Mouse (Mus musculus) forebrain, embryonic 11.5 days (tissue): ENCODE results near the gene Tm7sf2. TPM values are rescaled to one million over a fixed set of nuclear protein-coding genes. Genes with fewer than 3 reads are reported as not detected.

Source experiments
- ATAC-seq: fragments of 200-750 bp; cut with Nextera tagmentation; replicated peaks from 2 replicates; pipeline ENCODE4 v1.8.0; 2017; ENCODE audit warnings: moderate TSS enrichment; ENCODE audit not compliant: low FRiP score
- DNase-seq: peaks from one replicate; pipeline ENCODE4 v3.0.0-alpha.2; 2017; ENCODE audit warnings: low spot score
- H3K27ac ChIP-seq: fragments of 300-500 bp; sonication (generic); 2 replicates; pipeline ENCODE4 v1.5.1; 2014; ENCODE audit warnings: low read depth, low read length
- H3K27me3 ChIP-seq: fragments of 300-500 bp; sonication (generic); 2 replicates; pipeline ENCODE4 v1.6.1; 2014; ENCODE audit warnings: mild to moderate bottlenecking, low read length, mixed read lengths; ENCODE audit not compliant: control insufficient read depth, insufficient read depth
- H3K36me3 ChIP-seq: fragments of 300-500 bp; sonication (generic); 2 replicates; pipeline ENCODE4 v1.6.1; 2014; ENCODE audit warnings: mild to moderate bottlenecking, low read length, moderate library complexity, mixed read lengths; ENCODE audit not compliant: control insufficient read depth, insufficient read depth
- H3K4me1 ChIP-seq: fragments of 300-500 bp; sonication (generic); replicated peaks from 2 replicates; pipeline ENCODE4 v1.6.1; 2014; ENCODE audit warnings: low read length, mixed read lengths; ENCODE audit not compliant: control insufficient read depth, insufficient read depth
- H3K4me2 ChIP-seq: fragments of 300-500 bp; sonication (generic); 2 replicates; pipeline ENCODE4 v1.6.1; 2014; ENCODE audit warnings: low read depth, mild to moderate bottlenecking, low read length, moderate library complexity, mixed read lengths; ENCODE audit not compliant: severe bottlenecking
- H3K4me3 ChIP-seq: fragments of 300-500 bp; sonication (generic); 2 replicates; pipeline ENCODE4 v1.5.1; 2014; ENCODE audit warnings: low read depth, low read length
- H3K9ac ChIP-seq: fragments of 300-500 bp; sonication (generic); 2 replicates; pipeline ENCODE4 v1.6.1; 2014; ENCODE audit warnings: low read length
- H3K9me3 ChIP-seq: fragments of 300-500 bp; sonication (generic); 2 replicates; pipeline ENCODE4 v1.6.1; 2016; ENCODE audit warnings: low read length, mixed read lengths; ENCODE audit not compliant: control insufficient read depth
- WGBS: fragments of 180-500 bp; shearing (Covaris S2); extraction: QIAGEN DNeasy Blood & Tissue Kit; methylation state at CpG from one replicate; pipeline ENCODE4 v1.1.7; 2014; 5-methylcytosine and 5-hydroxymethylcytosine counted together
- polyA plus RNA-seq: library from polyadenylated mRNA; unstranded; fragments of >200 nt; fragmentation: Nextera tagmentation; extraction: Ambion mirVana; gene quantifications from 2 replicates; pipeline ENCODE4 v1.2.1, GENCODE M21; 2014

The Tm7sf2 gene
- polyA plus RNA-seq, 1 experiment from 2014 or later: 31.7 TPM

- Histone ChIP-seq H3K27ac (no peak overlapping the region), H3K27me3 (no peaks in the 10 kb centered on the region), H3K36me3 (no peaks in the 10 kb centered on the region; the same call in 1 of the 2 replicates), H3K9ac (no peak overlapping the region), H3K4me2 (no peak overlapping the region), H3K4me1 (no peaks in the 10 kb centered on the region), H3K9me3 (no peaks in the 10 kb centered on the region), H3K4me3 (no peak overlapping the region)
- 87% methylated on average over 3 of the region's 3 CpGs for WGBS
- DNase-seq (no peak), ATAC-seq (no peak)
Measured at GRCm38 (mm10) chr19:6097847-6098246, 29.7 kb upstream of the Tm7sf2 start.

DNA sequence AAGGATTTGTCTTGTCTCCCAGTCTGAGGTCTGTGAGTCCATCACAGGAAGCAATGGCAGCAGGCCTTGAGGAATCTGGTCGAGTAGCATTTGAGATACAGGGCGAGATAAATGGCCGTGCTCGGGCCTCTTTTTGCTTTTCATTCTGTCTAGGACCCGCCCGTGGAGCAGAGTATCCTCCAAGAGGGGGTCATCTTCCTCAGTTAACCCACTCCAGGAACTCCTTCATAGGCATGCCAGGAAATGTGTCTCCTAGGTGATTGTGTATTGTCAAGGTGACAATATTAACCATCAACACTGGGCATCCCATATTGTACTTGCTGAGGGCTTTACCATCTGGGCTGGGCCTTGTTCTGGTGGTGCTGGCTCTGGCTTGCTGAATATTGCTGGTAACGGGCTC is 25.9 kb upstream of the Tm7sf2 start, which contains the start of gene AC131692.1:
AC131692.1 (plus strand) TSS at position 301 of the 400 bp plus-strand sequence.
- H3K4me3 ChIP-seq: no peak within 1 kb of the TSS
- no peak within 1 kb of the TSS for H3K9ac ChIP-seq
- H3K4me2 ChIP-seq: no peak within 1 kb of the TSS
- no peaks in the 10 kb centered on the region for H3K4me1 ChIP-seq
- no peaks in the 10 kb centered on the region for H3K9me3 ChIP-seq
- no peak for ATAC-seq
- DNase-seq: no peak
- no peaks in the 10 kb centered on the region for H3K27me3 ChIP-seq
- WGBS: 86% methylated on average over 7 of the region's 7 CpGs
- H3K36me3 ChIP-seq: peaks cover 9% of the 10 kb centered on the region
- H3K27ac ChIP-seq: no peak within 1 kb of the TSS

- Histone ChIP-seq H3K4me2 (no peak overlapping the region), H3K4me1 (peaks cover 7% of the 10 kb centered on the region; the same call in 1 of the 2 replicates), H3K27ac (no peak overlapping the region), H3K27me3 (no peaks in the 10 kb centered on the region), H3K9ac (no peak overlapping the region), H3K9me3 (no peaks in the 10 kb centered on the region), H3K4me3 (no peak overlapping the region), H3K36me3 (peaks cover 9% of the 10 kb centered on the region)
- 95% methylated on average over 13 of the region's 13 CpGs for WGBS
- ATAC-seq: no peak
- DNase-seq: no peak
Measured at GRCm38 (mm10) chr19:6088841-6089240, 20.7 kb upstream of the Tm7sf2 start.

- no peaks in the 10 kb centered on the region for H3K27me3 ChIP-seq
- peak; percentile 74 for ATAC-seq
- peak overlapping the region; percentile 83 for H3K4me3 ChIP-seq
- H3K36me3 ChIP-seq: no peaks in the 10 kb centered on the region; the same call in 1 of the 2 replicates
- H3K9me3 ChIP-seq: no peaks in the 10 kb centered on the region
- peak overlapping the region; percentile 93 for H3K4me2 ChIP-seq
- under 1% methylated on average over 17 of the region's 17 CpGs for WGBS
- H3K9ac ChIP-seq: peak overlapping the region; percentile 59
- H3K4me1 ChIP-seq: peaks cover 8% of the 10 kb centered on the region; the same call in 1 of the 2 replicates
- peak overlapping the region; percentile 51; the same call in 1 of the 2 replicates for H3K27ac ChIP-seq
- DNase-seq: peak; percentile 82
Measured at GRCm38 (mm10) chr19:6085417-6085879, 17.3 kb upstream of the Tm7sf2 start.

DNA sequence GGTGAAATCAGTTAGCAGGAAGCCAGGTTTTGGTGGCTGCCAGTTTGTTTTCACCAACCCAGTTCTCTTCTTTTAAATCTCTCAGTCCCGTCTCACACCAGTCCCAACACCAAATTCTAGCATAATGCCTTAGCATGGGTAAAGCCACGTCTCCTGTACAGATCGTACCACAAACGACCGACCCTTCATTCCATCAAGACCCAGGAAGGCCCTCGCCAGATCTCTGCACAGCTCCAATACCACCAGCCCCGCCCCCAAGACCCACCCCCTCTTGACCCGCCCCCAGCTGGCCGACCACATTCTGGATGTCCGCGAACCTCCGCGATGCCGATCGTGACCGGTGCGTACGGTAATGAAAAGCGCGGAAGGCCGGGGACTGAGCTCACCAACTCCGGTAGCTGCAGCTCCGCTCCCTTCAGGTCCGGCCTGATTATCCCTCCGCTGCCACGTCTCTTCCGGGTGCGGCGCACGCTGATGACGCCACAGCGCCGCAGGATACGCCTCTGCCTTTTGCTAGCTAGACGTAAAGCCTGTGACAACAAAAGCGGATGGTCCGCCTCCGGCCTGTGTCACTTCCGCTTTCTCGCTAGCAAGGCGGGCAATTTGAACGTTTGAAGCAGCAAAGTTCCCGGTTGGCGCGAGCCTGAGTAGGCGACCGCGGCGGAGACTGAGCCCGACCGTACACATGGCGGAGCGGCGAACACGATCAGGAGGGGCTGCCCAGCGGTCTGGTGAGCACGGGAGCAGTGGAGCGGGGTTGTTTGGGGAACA is 16.5 kb upstream of the Tm7sf2 start, which contains the start of the genes Zfpl1 and Cdca5:
Zfpl1 (minus strand) TSS at position 479 of the 771 bp plus-strand sequence.
Cdca5 (plus strand) TSS at position 506 of the 771 bp plus-strand sequence.
- peak; percentile 87 for ATAC-seq
- under 1% methylated on average over 58 of the region's 58 CpGs for WGBS
- peak within 1 kb of the TSS; percentile 51; the same call in 1 of the 2 replicates for H3K27ac ChIP-seq
- H3K9ac ChIP-seq: peak within 1 kb of the TSS; percentile 61
- no peaks in the 10 kb centered on the region for H3K9me3 ChIP-seq
- H3K4me2 ChIP-seq: peak within 1 kb of the TSS; percentile 93
- no peaks in the 10 kb centered on the region; the same call in 1 of the 2 replicates for H3K36me3 ChIP-seq
- H3K4me3 ChIP-seq: peak within 1 kb of the TSS; percentile 83
- peak; percentile 98 for DNase-seq
- H3K4me1 ChIP-seq: peaks cover 8% of the 10 kb centered on the region; the same call in 1 of the 2 replicates
- H3K27me3 ChIP-seq: no peaks in the 10 kb centered on the region

GRCm38 (mm10) chr19:6082156-6082555 is 14.0 kb upstream of the Tm7sf2 start, which contains the start of gene Gm28374:
Gene Gm28374 (minus strand): TSS chr19:6082256.
- Histone ChIP-seq H3K9me3 (no peaks in the 10 kb centered on the region), H3K27ac (no peak within 1 kb of the TSS), H3K4me2 (no peak within 1 kb of the TSS), H3K4me1 (peaks cover 8% of the 10 kb centered on the region; the same call in 1 of the 2 replicates), H3K36me3 (no peaks in the 10 kb centered on the region; the same call in 1 of the 2 replicates), H3K9ac (no peak within 1 kb of the TSS), H3K4me3 (no peak within 1 kb of the TSS), H3K27me3 (no peaks in the 10 kb centered on the region)
- WGBS: 96% methylated on average over 9 of the region's 9 CpGs
- DNase-seq (no peak), ATAC-seq (no peak)

DNA sequence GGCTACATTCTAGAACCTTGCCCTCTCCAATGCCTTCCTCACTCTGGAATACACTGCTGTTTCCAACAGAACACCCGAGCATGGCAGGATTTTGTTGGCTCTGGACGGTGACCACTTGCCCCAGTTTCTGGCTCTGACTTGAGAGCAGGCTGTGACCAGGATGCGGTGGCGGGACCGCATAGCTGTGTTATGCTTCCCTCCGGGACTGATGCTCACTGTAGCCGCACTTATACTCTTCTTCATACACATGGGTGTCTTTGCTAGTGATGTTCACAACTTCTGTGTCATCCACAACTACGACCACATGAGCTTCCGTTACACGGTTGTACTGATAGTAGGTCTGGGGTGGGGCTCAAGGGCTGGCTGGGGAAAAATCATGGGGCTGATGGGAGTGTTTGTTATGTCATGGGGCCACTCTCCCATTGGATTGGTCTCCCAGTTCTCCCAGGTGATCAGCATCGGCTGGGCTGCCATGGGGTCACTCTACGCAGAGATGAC is 11.9 kb upstream of the Tm7sf2 start, which contains the start of gene Tmem262:
Tmem262 (plus strand) TSS at position 51 of the 498 bp plus-strand sequence.
- no peak within 1 kb of the TSS for H3K9ac ChIP-seq
- WGBS: 94% methylated on average over 12 of the region's 12 CpGs
- no peaks in the 10 kb centered on the region for H3K9me3 ChIP-seq
- no peak for DNase-seq
- H3K4me1 ChIP-seq: peaks cover 11% of the 10 kb centered on the region
- no peak within 1 kb of the TSS for H3K27ac ChIP-seq
- H3K36me3 ChIP-seq: no peaks in the 10 kb centered on the region; the same call in 1 of the 2 replicates
- no peak within 1 kb of the TSS for H3K4me2 ChIP-seq
- no peaks in the 10 kb centered on the region for H3K27me3 ChIP-seq
- ATAC-seq: no peak
- H3K4me3 ChIP-seq: no peak within 1 kb of the TSS

DNA sequence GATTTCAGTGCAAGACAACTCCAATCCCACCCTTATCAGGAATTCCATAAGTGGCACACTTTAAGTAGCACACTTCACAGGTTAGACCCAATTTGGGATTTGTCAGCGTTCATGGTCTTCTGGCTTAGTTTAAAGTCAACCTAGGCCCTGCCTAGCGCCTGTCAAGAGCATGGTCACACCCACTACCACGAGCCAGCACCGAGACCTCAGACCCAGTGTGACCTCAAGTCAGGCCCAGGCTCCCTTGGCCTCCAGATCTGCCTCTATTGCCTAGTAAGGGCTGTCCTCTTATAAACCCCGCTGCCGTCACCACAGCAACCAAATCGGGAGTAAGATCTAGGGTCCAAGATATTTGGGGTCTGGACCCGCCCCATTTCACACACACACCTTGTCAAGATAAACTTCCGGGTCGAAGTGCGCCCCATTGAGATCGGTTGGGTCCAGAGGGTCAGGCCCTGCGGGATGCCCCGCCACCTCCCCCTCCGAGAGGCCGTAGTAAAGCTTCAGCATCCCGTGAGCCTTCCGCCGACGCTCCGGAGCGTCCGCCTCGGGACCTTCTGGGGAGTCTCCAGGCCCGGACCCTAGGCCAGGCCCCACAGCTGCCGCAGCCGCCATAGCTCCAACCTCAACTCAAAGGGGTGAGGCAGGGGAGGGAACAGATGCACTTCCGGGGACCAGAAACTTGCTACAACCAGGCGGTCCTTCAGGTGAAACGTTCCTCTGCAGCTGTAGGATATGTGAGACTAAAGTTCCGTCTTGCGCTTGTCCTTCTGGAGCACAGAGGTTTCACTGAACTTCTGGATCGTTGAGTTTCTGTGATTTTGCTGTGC is 8.6 kb upstream of the Tm7sf2 start, which contains the start of gene Vps51:
Vps51 (minus strand) TSS at position 668 of the 830 bp plus-strand sequence.
- Histone ChIP-seq H3K4me3 (peak within 1 kb of the TSS; percentile 76), H3K9ac (peak within 1 kb of the TSS; percentile 86), H3K9me3 (no peaks in the 10 kb centered on the region), H3K4me1 (peaks cover 5% of the 10 kb centered on the region), H3K27ac (peak within 1 kb of the TSS; percentile 69), H3K36me3 (no peaks in the 10 kb centered on the region; the same call in 1 of the 2 replicates), H3K4me2 (peak within 1 kb of the TSS; percentile 90), H3K27me3 (no peaks in the 10 kb centered on the region)
- ATAC-seq (peak; percentile 89), DNase-seq (peak; percentile 88)
- under 1% methylated on average over 33 of the region's 33 CpGs for WGBS
